Mouse (Mus musculus) spleen, adult 2 months (tissue): ENCODE results near the gene Cuta.

ENCODE experiments used
- CTCF ChIP-seq: fragments of 200-500 bp; IDR thresholded peaks from 2 replicates; pipeline ENCODE4 v1.5.1; 2011; ENCODE audit warnings: mild to moderate bottlenecking, inconsistent platforms; ENCODE audit not compliant: insufficient read depth, insufficient read length, insufficient replicate concordance; ENCODE audit errors: extremely low read depth
- POLR2A ChIP-seq: fragments of 200-500 bp; IDR thresholded peaks from 2 replicates; pipeline ENCODE4 v1.6.1; 2011; ENCODE audit warnings: low read depth, low read length, inconsistent platforms

GRCm38 (mm10) chr17:26983382-26983781 lies 44.0 kb upstream of the Cuta start:
- no peak for TF ChIP-seq CTCF
- TF ChIP-seq POLR2A = no peak
